Mouse (Mus musculus): ENCODE measurements around the gene Hist1h4d.

GRCm38 (mm10) chr13:23611638-23612037 lies 30.2 kb downstream of the Hist1h4d start:
- TF ChIP-seq CTCF (IDR thresholded peaks at IDR 0.05; ENCODE audit: extremely low read depth, insufficient read depth, insufficient read length, insufficient replicate concordance) (no peak), POLR2A (IDR thresholded peaks at IDR 0.05; ENCODE audit: low read depth, low read length) (no peak)

Measured in spleen, adult 2 months (tissue).